Mouse (Mus musculus) bone marrow macrophage, adult 2 months (primary cell): ENCODE measurements around the gene Bcl2l1. TPM values are rescaled to one million over a fixed set of nuclear protein-coding genes. Genes with fewer than 3 reads are reported as not detected.

Experiments used
- H3K27ac ChIP-seq: 2 replicates; pipeline ENCODE4 v1.5.1; 2012; ENCODE audit warnings: low read depth, low read length; ENCODE audit not compliant: insufficient read depth
- H3K4me1 ChIP-seq: 2 replicates; pipeline ENCODE4 v1.6.1; 2012; ENCODE audit warnings: low read length; ENCODE audit not compliant: control insufficient read depth, insufficient read depth
- H3K4me3 ChIP-seq: 2 replicates; pipeline ENCODE4 v1.5.1; 2012; ENCODE audit warnings: mild to moderate bottlenecking, low read length, moderate library complexity; ENCODE audit not compliant: insufficient read depth
- CTCF ChIP-seq: IDR thresholded peaks from 2 replicates; pipeline ENCODE4 v1.5.1; 2012; ENCODE audit warnings: low read depth, mild to moderate bottlenecking, low read length, moderate library complexity
- POLR2A ChIP-seq: IDR thresholded peaks from 2 replicates; pipeline ENCODE4 v1.6.1; 2012; ENCODE audit warnings: mild to moderate bottlenecking, low read depth, low read length, borderline replicate concordance
- polyA plus RNA-seq: library from polyadenylated mRNA; stranded (reverse); fragments of >200 nt; gene quantifications from 2 replicates; pipeline ENCODE4 v1.2.4, GENCODE M21; 2012; ENCODE audit not compliant: missing spikeins, insufficient read depth, insufficient read length

Bcl2l1 gene
- polyA plus RNA-seq, 1 experiment: 30.8 TPM

- TF ChIP-seq POLR2A (no peak), CTCF (no peak)
- H3K4me1 ChIP-seq: peaks cover 27% of the 10 kb centered on the region
- no peak overlapping the region for H3K27ac ChIP-seq
- H3K4me3 ChIP-seq: no peak overlapping the region
Measured at GRCm38 (mm10) chr2:152740490-152740889, 91.0 kb downstream of the Bcl2l1 start.

- peak overlapping the region; percentile 64 for H3K4me3 ChIP-seq
- no peak overlapping the region for H3K27ac ChIP-seq
- peaks cover 27% of the 10 kb centered on the region for H3K4me1 ChIP-seq
- TF ChIP-seq POLR2A (no peak), CTCF (no peak)
Measured at GRCm38 (mm10) chr2:152739842-152740260, 91.7 kb downstream of the Bcl2l1 start.

DNA sequence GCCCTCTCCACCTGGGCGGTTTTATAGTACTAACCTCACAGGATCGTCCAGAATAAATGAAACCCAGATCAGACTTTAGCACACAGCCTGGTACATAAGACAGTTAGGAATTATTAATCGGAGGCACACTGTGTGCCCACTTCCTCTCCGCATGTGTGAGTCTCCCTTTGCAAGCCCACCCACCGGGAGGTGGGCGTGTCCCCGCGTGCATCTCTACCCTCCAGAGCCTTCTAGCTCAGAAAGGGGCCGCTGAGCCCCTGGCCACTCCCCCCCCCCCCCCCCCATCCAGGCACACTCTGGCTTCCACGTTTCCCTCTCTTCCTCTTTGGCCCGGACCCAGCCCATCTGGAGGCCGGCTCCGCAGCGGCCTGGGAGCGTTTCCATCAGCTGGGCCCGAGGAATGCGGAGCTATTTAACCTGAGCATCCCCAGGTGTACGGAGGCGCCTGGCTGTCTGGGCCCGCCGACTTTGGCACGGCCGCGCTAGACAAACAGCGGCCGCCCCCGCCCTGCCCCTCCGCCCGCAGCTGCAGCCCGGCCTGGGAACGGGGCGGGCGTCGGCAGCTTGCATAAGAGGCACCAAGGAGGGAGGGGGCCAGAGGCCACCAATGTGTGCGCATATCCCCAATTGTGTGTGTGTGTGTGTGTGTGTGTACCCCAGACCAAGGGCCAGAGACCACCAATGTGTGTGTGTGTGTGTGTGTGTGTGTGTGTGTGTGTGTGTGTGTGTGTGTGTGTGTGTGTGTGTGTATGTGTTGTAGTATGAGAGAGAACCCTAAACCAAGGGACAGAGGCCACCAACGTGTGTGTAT lies 92.3 kb downstream of the Bcl2l1 start:
- no peak for TF ChIP-seq POLR2A
- TF ChIP-seq CTCF: no peak
- H3K4me3 ChIP-seq: peak overlapping the region; percentile 64
- H3K27ac ChIP-seq: no peak overlapping the region; the same call in 1 of the 2 replicates
- peaks cover 27% of the 10 kb centered on the region for H3K4me1 ChIP-seq

DNA sequence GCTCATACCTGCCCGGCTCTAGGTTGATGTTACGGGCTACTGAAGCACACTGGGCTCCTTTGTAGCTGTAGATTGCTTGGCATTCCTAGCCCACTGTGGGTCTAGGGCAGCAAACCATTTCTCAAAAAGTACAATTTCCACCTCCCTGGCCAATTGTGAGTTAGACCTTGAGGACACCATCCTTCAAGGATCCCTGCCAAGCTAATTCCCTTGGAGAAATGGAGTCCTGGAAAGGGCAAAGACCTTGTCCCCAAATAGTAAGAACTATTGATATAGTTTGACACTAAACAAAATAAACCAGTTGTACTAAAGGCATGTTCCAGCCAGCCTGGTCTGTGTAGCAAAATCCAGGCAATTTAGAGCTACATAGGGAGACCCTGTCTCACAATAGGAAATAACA lies 93.2 kb downstream of the Bcl2l1 start:
- TF ChIP-seq POLR2A (no peak), CTCF (no peak)
- Histone ChIP-seq H3K4me1 (peaks cover 27% of the 10 kb centered on the region), H3K27ac (no peak overlapping the region), H3K4me3 (no peak overlapping the region)

DNA sequence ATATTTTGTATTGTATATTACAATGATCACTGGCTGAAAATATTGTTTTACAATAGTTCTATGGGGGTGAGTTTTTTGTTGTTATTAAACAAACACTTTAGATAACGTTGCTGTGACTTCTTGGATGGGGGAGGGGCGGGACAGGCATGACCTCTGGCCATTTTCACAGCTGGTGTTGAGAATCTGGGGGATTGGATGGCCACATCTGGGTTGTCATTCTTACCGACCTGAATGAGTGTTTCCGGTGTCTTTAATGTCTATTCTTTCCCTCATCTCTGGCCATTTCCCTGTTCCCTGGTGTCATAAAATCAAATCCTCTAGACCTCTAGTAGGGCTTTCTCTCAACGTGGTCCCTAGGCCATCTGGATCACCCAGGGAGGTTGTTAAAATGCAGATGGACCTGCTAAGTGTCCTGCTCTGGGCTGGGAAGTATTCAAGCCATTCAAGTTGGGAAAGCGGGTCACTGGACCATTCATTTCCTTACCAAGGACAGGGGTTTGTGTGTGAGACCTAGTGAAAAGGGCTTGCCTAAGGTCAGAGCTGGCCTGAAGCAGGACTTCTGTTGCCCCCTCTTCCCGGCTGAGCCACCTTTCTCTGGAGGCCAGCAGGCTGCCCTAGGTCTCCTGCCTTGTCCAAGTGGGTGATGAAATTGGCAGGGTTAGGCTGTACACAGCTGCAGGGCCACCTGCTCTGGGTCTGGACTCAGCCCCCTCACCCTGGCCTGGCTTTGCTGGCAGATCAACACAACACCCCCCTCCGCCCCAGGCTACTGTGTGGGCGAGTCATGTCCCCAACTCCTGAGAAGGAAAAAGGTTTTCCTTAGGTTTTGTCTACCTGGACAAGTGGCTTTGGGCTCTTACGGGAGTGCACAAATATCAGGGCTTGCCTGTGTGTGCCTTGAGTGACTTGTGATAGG lies 94.0 kb downstream of the Bcl2l1 start:
- no peak overlapping the region for H3K27ac ChIP-seq
- TF ChIP-seq POLR2A (no peak), CTCF (no peak)
- H3K4me3 ChIP-seq: no peak overlapping the region
- peaks cover 27% of the 10 kb centered on the region for H3K4me1 ChIP-seq

DNA sequence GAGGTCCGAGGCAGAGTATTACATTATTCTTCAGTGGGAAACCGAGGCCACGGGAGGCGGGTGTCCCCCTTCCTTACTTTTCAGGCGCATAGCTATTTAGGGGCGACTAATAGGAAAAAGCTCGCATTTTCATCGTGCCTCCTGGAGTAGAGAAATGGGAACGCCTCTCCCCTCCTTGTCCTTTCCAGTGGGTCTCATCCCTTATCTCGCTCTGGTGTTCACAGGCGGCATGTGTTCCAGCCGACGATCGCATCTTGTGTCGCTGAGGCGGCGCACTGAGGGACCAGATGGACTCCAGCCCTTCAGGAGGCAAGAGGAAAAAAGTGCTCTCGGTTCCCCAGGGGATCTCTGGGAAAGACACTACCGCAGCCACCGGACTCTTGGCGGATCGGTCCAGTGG lies 94.8 kb downstream of the Bcl2l1 start:
- TF ChIP-seq POLR2A (no peak), CTCF (no peak)
- Histone ChIP-seq H3K4me1 (peaks cover 23% of the 10 kb centered on the region), H3K27ac (no peak overlapping the region), H3K4me3 (peak overlapping the region; percentile 52)

DNA sequence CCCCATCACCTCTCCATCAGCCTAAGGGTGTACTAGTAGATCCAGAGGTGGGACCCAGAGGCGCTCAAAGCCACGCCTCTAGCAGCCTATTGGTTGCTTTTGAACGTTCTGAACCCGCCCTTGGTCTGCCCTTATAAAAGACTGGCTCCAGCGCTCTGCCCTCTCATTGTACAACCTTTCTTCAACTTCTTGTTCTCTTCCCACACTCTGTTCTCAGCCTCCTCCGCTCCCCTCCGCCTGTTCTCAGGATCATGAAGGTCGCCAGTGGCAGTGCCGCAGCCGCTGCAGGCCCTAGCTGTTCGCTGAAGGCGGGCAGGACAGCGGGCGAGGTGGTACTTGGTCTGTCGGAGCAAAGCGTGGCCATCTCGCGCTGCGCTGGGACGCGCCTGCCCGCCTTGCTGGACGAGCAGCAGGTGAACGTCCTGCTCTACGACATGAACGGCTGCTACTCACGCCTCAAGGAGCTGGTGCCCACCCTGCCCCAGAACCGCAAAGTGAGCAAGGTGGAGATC lies 95.4 kb downstream of the Bcl2l1 start, which contains the start of gene Id1:
Id1 (plus strand) TSS at position 162 of the 512 bp plus-strand sequence.
- no peak within 1 kb of the TSS for H3K27ac ChIP-seq
- peak within 1 kb of the TSS; percentile 52 for H3K4me3 ChIP-seq
- no peak for TF ChIP-seq CTCF
- TF ChIP-seq POLR2A: no peak
- peaks cover 19% of the 10 kb centered on the region for H3K4me1 ChIP-seq

GRCm38 (mm10) chr2:152734984-152735383 lies 96.5 kb downstream of the Bcl2l1 start:
- TF ChIP-seq CTCF (no peak), POLR2A (no peak)
- H3K4me1 ChIP-seq: peaks cover 10% of the 10 kb centered on the region
- H3K27ac ChIP-seq: no peak overlapping the region
- peak overlapping the region; percentile 30; the same call in 1 of the 2 replicates for H3K4me3 ChIP-seq

DNA sequence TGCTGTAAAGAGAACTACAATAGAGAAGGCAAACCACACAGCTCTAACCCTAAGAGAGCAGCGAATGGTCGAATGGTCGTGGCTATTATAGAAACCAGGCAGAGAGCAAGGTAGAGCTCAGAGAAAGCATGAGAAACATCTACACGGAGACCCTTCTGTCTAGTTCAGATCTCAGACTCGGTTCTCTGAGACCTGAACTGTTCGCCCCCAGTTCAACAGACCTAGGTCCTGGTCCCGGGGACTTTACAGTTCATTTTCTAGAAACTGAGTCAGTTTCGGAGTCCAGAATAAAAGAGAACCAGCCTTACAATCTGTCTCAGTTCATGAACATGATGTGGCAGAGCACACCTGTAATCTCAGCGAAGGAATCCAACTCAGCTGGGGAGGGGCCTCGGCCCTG lies 97.0 kb downstream of the Bcl2l1 start:
- no peak overlapping the region for H3K4me3 ChIP-seq

DNA sequence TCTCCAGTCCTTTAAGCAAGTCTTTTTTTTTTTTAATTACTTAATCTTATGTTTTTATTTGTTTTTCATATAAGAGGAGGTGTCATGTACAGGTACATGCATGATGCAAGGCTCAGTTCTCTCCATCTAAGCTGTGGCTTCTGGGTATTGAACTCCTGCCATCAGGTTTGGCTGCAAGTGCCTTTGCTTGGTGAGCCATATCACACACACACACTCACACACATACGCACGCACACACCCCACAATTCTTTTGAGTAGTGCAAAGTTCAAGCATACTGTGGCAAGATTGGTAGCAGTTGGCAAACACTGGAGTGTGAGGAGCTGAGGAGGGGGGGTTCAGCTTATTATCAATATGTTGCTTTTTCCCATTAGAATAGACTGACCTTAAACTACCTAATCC lies 98.3 kb downstream of the Bcl2l1 start:
- peaks cover 3% of the 10 kb centered on the region; the same call in 1 of the 2 replicates for H3K4me1 ChIP-seq
- TF ChIP-seq POLR2A: no peak
- no peak for TF ChIP-seq CTCF

More for the DNA sequence above, 97.0 kb downstream of the Bcl2l1 start:
- TF ChIP-seq POLR2A: no peak
- no peak for TF ChIP-seq CTCF
- Histone ChIP-seq H3K4me1 (peaks cover 8% of the 10 kb centered on the region), H3K27ac (no peak overlapping the region)

More for the DNA sequence above, 98.3 kb downstream of the Bcl2l1 start:
- Histone ChIP-seq H3K4me3 (no peak overlapping the region), H3K27ac (no peak overlapping the region)

Other genes with a start within 250 kb of the Bcl2l1 start
- gene Defb45, start 232.3 kb downstream of the Bcl2l1 start, polyA plus RNA-seq: not detected in 2 replicates
- not detected in 2 replicates for gene Defb36, start 227.4 kb downstream of the Bcl2l1 start, polyA plus RNA-seq
- gene Defb25, start 208.7 kb downstream of the Bcl2l1 start, polyA plus RNA-seq: not detected in 2 replicates
- gene Rem1, start 204.8 kb downstream of the Bcl2l1 start, polyA plus RNA-seq: not detected in 2 replicates
- 93.6 and 95.2 TPM in 2 replicates for gene H13, start 162.3 kb downstream of the Bcl2l1 start, polyA plus RNA-seq
- gene Mcts2, start 144.7 kb downstream of the Bcl2l1 start, polyA plus RNA-seq: 0.82 and 2.4 TPM in 2 replicates
- gene Id1, start 95.5 kb downstream of the Bcl2l1 start, polyA plus RNA-seq: not detected in 2 replicates
- gene Cox4i2, start 77.6 kb downstream of the Bcl2l1 start, polyA plus RNA-seq: not detected in 2 replicates
- gene Tpx2, start 16.2 kb upstream of the Bcl2l1 start, polyA plus RNA-seq: 35.1 and 38.3 TPM in 2 replicates
- not detected in 2 replicates for gene Mylk2, start 79.6 kb upstream of the Bcl2l1 start, polyA plus RNA-seq
- not detected in 2 replicates for gene Foxs1, start 101.5 kb upstream of the Bcl2l1 start, polyA plus RNA-seq
- gene Dusp15, start 120.0 kb upstream of the Bcl2l1 start, polyA plus RNA-seq: not detected in 2 replicates
- not detected in 2 replicates for gene Ttll9, start 130.8 kb upstream of the Bcl2l1 start, polyA plus RNA-seq
- gene Pdrg1, start 183.7 kb upstream of the Bcl2l1 start, polyA plus RNA-seq: 52.8 and 79.8 TPM in 2 replicates
- not detected in 2 replicates for gene Xkr7, start 200.1 kb upstream of the Bcl2l1 start, polyA plus RNA-seq
- not detected in 2 replicates for gene Ccm2l, start 234.2 kb upstream of the Bcl2l1 start, polyA plus RNA-seq